Mouse (Mus musculus) splenic B cell, adult 2 months (primary cell): ENCODE results near the gene Defa26.
"Not testable (repeated sequence)": the region's sequence is repeated elsewhere in the genome, so short reads cannot be mapped to it uniquely, and the experiment has no call there.

Source experiments
- DNase-seq: peaks from one replicate; pipeline ENCODE4 v3.0.0-alpha.2; 2011; ENCODE audit warnings: low read depth, low spot score
- H3K27me3 ChIP-seq: 2 replicates; pipeline ENCODE4 v1.6.1; 2012; ENCODE audit warnings: mild to moderate bottlenecking, low read length, moderate library complexity, mixed read lengths; ENCODE audit not compliant: control insufficient read depth, poor library complexity, insufficient read depth, severe bottlenecking
- H3K36me3 ChIP-seq: 2 replicates; pipeline ENCODE4 v1.6.1; 2012; ENCODE audit warnings: mild to moderate bottlenecking, low read length, moderate library complexity, mixed read lengths; ENCODE audit not compliant: control insufficient read depth, poor library complexity, insufficient read depth, severe bottlenecking

Gene Defa26

DNA sequence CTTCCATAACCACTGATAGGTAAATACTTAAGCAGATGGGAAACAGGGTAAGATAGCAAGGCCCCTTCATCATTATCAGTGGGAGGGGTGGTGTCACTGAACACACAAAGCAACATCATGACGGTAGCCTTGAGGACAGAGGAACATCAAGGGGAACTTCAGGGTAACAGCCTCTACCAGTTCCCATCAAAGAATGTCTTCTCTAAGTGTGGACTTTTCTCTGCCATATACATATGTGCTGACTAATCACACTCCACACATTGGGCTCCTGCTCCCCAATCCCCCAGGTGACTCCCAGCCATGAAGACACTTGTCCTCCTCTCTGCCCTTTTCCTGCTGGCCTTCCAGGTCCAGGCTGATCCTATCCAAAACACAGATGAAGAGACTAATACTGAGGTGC lies at the start of gene Defa26:
Gene Defa26, plus strand, starts transcription at position 301 of the 400 bp plus-strand sequence.
- not testable (repeated sequence) for H3K36me3 ChIP-seq, DNase-seq, H3K27me3 ChIP-seq

DNA sequence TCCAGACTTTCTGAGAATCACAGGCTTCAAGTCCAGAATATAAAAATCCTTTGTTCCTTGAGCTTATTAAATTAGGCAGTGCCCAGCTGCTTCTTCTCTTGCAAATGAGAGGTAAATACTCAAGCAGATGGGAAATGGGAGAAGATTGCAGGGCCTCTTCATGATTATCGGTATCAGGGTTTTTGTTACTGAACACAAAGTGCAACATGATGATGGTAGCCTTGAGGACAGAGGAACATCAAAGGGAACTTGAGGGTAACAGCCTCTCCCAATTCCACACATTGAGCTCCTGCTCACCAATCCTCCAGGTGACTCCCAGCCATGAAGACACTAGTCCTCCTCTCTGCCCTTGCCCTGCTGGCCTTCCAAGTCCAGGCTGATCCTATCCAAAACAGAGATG lies 35.3 kb upstream of the Defa26 start, which contains the start of gene Defa28:
Gene Defa28, plus strand, starts transcription at position 301 of the 400 bp plus-strand sequence.
- not testable (repeated sequence) for H3K27me3 ChIP-seq, DNase-seq, H3K36me3 ChIP-seq

DNA sequence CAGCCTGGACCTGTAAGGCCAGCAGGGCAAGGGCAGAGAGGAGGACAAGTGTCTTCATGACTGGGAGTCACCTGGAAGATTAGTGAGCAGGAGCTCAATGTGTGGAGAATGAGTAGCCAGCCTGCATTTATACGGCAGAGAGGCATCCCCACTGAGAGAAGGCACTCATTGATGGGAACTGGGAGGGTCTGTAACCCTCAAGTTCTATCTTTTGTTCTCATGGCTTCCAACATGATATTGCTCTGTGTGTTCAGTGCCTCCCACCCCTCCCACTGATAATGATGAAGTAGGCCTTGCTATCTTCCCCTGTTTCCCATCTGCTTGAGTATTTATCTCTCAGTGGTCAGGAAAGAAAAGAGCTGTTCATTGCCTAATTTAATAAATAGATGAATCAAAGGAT lies 23.6 kb upstream of the Defa26 start, which contains the start of gene Gm7861:
Gene Gm7861, minus strand, starts transcription at position 101 of the 400 bp plus-strand sequence.
- not testable (repeated sequence) for H3K36me3 ChIP-seq, H3K27me3 ChIP-seq, DNase-seq

GRCm38 (mm10) chr8:21655480-21655879 lies 37.5 kb downstream of the Defa26 start, which contains the start of gene Defa17:
TSS of gene Defa17 (plus strand) at chr8:21655780.
- H3K27me3 ChIP-seq, H3K36me3 ChIP-seq, DNase-seq: not testable (repeated sequence)

- not testable (repeated sequence) for DNase-seq, H3K36me3 ChIP-seq, H3K27me3 ChIP-seq
Measured at GRCm38 (mm10) chr8:21665497-21665896, 47.5 kb downstream of the Defa26 start, which contains the start of gene Defa34. TSS of gene Defa34 (plus strand) at chr8:21665797.
